Mouse (Mus musculus): Measurements from ENCODE around the gene Copg2.
A peak's percentile ranks its signal among the peaks of the same experiment; 100 is the strongest.

Copg2 gene

DNA sequence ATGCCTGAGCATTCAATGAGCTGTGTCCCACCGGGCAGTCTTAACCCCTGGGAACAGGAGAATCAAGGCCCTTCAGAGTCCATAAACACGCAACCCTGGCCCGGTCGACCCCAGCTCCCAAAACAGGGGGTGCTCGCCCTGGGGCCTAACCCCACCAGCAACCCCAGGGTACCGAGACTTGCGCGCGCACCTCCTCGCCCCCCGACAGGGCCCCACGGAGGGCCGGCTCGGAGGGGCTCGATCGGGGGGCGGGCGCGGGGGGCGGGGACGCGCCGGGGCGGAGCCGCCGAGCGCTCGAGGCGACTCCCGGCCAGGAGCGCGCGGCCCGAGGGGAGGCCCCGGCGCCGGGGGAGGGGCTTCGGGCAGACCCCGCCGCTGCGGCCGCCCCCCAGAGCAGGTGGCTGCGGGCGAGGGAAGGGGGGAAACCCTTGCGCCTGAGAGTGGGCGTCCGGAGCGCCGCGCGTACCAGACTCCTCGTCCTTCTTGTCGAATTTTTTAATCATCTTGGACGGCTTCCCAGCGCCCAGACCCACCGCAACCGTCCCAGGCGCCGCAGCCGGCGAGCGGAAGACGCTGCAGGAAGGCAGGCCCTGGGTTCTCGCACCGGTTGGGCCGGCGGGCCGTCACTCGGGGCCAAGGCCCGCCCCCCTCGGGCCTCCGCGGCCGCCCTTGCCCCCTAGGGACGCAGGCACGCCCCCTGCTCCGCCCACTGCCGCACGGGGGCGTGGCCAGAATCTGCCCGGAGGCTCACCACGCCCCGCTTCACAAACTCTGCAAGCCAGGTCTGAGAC is at the start of gene Copg2:
Copg2 (minus strand) TSS at position 600 of the 791 bp plus-strand sequence.
- DNase-seq (ENCODE audit: low spot score) = peak; percentile 92

DNA sequence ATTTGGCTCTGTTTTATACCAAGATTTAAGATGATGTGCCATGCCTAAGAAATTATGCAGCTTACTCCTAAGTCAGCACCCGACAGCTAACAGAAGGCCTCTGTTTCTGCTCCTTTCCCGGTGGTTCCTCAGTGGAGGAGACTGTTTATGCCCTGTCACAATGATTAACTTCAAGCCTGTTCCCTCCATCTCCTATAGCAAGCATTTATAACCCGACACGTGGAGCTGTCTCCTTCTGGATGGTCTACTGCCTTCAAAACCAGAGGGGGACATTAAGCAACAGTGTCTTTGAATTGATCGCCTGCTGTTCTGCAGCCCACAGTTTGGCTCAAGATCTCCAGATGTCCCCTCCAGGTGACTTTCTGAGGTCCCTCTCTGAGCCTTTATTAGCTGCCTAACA is 42.7 kb upstream of the Copg2 start:
- DNase-seq (ENCODE audit: low spot score) = no peak

DNA sequence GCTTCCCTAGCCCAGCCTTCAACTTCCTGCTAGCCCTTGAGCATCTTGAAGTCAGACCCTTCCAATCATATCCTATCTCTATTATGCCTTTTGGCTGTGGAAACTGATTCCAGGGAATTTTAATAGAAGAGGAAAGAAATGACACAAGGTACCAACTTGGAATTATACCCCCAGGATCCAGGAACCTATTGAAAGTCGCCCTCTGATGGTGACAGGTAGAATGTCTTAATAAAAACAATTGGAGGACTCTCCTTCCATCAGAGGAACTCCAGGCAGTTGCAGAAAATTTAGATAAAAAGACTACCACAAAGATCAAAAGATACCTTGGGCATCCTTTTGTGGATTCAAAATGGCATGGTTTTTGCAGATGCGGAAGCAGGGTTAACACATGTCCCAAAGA is 26.2 kb upstream of the Copg2 start:
- DNase-seq (ENCODE audit: low spot score) = no peak

DNA sequence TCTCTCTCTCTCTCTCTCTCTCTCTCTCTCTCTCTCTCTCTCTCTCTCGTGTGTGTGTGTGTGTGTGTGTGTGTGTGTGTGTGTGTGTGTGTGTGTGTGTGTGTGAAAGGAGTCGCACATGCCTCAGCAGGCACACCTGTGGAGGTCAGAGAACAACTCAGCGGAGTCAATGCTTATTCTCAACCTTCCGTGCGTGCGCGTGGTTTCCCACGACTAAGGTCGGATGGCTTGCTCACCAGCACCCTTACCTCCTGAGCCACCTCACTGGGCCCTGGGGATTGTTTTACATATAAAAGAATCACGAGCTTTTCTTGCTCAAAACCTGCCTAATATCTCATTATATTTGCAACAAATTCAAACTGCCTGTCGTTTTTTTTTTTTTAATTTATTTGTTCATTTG is 25.2 kb upstream of the Copg2 start:
- no peak for DNase-seq (ENCODE audit: low spot score)

DNA sequence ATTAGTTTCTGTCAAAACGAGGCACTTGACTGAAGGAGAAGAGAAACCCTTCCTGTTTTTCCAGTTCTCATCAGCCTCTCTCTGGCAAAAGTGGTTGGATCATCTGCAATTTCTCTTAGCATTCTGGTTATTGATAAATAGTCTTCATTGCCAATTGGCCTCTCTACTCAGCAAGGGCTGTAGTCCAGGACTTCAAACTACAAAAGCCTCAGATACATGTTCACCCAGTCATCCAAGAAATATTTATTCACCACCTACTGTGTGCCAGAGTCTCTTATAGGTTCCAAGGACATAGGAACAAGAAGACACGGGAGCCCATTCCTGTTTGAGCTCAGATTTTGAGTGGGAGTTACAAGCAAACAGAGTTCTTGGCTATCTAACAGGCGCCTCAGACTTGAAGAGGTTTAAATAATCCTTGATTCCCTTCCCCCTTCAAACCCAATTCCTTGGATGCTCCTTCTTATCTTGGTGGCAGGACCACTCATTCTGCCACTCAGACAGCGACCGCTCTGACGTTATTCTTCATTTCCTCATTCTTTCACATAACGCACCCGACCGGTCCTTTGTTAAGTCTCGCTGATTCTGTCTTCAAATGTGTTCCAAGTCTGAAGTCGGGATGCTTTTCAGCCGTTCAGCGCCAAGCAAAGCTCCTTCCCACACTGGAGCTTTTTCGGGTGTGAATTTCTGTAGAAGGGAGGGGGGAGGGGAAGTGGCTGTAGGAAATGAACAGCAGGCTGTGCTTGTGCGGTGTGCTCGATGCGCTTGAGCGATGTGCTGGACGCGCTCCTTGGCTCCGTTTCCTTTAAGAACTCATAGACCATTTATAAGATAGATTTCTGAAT is 24.5 kb upstream of the Copg2 start:
- no peak for DNase-seq (ENCODE audit: low spot score)

DNA sequence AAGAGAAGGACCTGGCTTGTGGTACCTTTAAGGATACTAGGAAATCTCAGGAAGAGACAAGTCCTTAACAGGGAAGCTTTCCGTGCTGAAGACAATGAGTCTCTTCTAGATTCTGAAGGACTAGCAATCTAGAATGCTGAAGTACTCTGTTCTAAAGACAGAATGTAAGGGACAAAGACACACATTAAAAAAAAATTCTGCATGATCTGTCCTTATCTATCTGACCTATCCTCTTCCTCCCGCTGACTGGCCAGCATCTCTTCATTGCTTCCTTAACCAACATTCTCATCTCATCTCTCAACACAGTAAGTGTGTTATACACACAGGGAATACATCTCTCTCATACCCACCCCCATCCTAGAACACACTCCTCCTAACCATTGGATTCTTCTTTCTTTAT is 18.9 kb upstream of the Copg2 start, which contains the start of gene Tsga13:
Tsga13 (minus strand) TSS at position 101 of the 400 bp plus-strand sequence.
- DNase-seq (ENCODE audit: low spot score) = no peak

DNA sequence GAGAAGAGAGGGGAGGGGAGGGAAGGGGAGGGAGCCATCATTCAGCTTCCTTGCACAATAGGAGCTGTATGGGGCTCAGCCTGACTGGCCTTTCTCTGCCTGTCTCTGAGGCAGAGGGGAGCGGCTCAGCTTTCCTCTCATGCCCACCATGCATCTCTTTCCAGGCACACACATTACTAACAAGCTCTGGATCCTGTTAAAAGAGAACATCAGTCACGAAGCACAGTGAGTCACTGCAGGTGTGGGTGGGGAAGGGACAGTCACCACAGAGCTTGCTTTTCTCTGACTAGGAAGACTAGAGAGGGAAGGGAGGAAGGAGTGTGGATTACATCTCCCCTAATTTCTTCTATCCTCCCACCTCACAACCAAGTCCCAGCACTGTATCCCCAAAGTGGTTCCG is 11.4 kb upstream of the Copg2 start:
- DNase-seq (ENCODE audit: low spot score) = no peak

DNA sequence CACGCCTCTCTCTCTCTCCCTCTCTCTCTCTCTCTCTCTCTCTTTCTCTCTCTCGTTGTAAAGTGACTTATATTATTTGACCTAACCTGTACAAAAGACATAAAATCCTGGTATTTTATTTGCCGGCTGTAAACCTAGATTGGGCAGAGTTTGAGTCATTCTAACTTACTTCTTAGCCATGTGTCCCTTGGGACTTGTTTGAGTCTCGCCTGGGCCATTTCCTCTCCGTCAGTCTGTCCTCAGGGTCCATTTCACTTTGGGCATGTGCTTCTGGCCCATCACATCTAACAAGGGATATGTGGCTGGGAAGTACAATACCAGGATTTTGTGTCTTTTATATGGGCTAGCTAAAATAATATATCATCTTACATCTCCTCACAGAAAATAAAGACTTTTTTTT is 8.3 kb upstream of the Copg2 start:
- no peak for DNase-seq (ENCODE audit: low spot score)

DNA sequence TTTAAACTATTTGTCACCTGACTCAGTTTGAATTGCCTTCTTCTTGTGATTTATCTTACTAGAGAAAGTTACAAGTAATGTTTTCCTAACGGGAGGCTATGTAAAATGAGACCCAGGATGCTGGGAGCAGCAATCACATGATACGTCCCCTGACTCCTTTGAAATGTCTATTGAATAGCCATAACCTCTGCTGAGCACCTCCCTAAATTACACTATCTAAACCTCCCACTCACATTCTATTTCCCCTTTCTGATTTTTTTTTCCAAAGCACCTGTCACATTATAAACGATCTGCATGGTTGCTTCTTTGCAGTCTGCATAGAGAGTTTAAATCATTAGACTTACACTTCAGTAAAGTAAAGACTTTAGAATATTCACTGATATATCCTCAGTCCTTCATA is 7.4 kb upstream of the Copg2 start:
- DNase-seq (ENCODE audit: low spot score) = no peak

DNA sequence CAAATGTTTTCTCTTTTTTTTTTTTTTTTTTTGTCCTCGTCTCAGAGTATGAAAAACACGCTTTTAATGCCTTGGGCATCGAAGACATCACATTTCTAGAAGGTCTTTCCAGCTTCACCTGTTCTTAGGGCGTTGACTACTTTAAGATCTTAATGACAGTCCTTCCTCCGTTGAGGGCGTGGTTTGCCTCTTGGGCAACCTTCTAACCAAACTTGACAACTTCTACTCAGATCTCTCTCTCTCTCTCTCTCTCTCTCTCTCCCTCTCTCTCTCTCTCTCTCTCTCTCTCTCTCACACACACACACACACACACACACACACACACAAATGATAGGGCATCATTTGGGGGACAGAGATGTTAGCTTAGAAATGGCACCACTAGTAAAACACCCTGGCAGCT is 926 bp upstream of the Copg2 start:
- no peak for DNase-seq (ENCODE audit: low spot score)

DNA sequence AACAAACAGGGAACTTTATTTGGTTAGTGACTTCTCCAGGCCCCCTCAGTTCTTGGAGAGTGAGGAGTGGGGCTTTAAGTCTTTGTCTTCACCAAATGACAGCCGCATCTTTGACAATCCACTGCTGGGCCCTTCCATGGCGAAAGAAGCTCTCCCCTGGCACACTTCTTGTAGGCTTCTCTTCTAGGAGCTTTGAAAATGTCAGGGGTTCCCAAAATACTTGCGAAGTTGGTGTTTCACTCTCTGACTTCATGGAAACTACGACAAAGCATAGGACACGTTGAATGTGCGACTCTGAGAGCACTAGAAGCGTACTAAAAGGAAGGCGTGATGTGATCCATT is 363 bp upstream of the Copg2 start:
- DNase-seq (ENCODE audit: low spot score) = no peak

DNA sequence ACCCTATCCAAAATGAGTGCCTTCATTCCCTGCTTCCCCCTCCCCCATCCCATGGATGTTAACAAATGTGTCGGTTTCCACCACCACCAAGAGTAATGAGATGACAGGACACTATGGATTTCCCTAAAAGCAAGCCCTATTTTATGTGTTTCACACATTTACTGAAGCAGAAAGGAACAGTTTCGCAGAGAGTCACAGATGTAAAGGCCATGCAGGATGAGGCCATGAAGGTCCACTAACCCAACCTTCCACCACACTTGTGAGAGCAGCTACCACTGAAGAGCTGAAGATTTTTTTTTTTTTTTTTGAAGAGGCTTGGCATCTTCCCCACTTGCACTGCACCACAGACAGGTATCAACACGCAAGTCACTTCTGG is 787 bp downstream of the Copg2 start:
- no peak for DNase-seq (ENCODE audit: low spot score)

DNA sequence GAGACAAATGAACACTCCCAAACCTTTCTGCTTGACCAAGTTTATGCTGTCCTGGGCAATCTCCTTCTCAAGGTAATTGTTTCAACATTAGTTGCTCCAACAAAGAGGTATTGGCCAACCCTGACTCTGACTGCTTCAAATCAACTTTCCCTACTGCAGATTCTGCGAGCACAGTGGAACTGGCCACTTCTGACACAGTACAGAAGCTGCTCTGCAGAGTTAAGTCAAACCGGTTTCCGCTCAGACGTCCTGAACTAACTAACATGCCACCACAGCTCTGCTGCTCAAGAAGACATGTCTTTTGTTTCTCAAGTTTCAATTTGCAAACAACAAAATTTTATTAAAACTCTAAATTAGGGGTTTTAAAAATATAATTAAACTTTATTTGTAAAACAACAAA is 3.5 kb downstream of the Copg2 start:
- DNase-seq (ENCODE audit: low spot score) = no peak

DNA sequence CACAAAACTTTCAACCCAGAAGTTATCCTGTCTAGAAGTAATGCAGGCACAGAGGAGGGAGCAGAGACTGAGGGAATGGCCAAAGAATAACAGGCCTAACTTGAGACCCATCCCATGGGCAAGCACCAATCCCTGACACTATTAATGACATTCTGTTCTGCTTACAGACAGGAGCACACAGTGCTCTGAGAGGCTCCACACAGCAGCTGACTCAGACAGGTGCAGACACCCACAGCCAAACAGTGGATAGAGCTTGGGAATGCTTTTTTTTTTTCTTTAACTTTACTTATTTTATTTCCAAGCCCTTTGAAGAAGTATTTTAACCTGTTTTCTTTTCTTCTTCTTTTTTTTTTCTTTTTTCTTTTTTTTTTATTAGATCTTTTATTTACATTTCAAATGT is 4.8 kb downstream of the Copg2 start:
- no peak for DNase-seq (ENCODE audit: low spot score)

DNA sequence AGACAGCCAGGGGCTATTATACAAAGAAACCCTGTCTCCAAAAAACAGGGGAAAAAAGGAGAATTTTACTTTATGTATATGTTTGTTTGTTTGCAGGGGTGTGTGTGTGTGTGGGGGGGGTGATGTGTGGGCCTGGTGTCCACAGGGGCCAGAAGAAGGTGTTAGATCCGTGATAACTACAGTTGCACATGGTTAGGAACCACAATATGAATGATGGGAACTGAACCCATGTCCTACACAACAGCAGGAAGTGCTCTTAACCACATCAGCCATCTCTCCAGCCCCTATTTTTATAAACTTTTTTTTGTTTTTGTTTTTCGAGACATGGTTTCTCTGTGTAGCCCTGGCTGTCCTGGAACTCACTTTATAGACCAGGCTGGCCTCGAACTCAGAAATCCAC is 11.7 kb downstream of the Copg2 start:
- DNase-seq (ENCODE audit: low spot score) = no peak

DNA sequence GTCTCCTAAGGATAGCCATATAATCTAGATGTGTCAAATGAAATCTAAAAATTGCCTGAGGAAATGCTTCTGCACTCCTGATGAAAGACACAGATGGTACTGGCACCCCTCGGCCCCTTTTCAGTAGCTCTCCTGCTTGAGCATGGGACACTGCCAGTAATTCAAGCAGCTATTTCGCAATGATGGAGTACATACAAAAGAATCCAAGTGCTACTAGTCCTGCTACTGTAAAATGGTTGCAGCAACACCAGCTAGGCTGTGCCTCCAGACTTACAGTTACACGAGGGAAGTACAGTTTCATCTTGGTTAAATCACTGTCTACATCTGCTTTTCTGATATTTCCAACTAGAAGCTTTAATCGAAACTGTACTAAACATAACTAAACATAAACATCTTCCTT is 13.1 kb downstream of the Copg2 start:
- DNase-seq (ENCODE audit: low spot score) = no peak

DNA sequence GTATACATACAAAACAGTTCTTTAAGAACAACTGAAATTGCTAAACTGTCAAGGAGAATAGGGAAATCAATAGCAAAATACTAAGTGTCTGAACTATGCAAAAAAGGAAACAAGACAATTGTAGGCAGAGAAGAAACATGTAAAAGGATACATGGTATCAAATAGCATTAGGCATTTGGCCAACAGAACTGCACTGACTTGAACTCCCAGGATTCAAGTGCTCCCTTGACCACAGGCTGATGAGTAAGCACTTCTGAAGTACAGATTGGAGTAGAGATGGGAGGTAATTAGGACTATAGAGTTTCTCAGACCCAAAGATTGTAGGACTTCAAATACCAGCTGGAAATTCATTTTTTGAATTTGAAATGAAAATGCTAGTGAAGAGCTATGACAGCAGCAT is 19.9 kb downstream of the Copg2 start:
- DNase-seq (ENCODE audit: low spot score) = no peak

DNA sequence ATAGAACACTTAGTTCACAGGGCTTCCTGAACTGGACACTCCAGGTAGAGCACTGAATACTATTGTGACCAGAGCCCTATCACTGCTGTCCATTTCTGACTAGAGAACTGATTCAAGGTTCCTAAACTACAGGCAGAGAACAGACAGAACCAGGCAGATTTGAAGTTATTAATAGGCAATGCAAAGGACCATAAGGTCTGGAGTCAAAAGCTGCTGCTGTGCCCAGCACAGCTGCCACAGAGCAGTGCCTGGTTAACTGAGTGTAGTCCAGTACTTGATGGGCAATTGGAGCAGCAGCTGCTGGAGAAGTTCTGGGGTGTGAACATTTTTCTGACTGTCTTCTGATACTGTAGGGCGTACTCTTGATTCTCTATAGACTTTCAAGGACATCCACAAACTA is 30.1 kb downstream of the Copg2 start:
- DNase-seq (ENCODE audit: low spot score) = no peak

DNA sequence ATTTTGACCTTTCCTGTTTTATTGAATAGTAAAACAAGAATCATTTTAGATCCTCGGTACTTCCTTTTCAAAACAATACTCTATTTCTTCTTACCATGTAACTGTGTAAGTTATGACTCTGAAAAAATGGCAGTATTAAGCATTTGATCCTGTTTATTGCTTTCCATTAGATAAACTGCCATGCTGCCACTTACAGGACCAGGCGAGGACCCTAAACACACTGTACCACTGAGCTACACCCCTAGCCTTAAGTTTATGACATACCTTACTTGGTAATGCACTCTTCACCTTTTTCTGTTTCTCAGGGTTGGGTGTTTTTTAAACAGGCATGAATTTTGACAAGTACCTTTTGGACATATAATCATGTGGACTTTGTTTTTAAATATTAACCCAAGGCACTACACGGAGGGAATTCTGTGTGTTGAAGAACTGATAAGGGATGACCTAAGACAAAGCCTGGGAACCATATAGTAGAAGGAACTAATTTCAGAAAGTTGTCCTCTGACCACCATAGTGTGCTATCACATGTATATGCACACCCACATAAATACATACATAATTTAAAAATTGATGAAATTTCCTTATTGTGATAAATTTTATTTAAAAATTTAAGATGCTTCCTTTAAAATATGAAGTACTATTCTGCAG is 31.4 kb downstream of the Copg2 start:
- DNase-seq (ENCODE audit: low spot score) = no peak

DNA sequence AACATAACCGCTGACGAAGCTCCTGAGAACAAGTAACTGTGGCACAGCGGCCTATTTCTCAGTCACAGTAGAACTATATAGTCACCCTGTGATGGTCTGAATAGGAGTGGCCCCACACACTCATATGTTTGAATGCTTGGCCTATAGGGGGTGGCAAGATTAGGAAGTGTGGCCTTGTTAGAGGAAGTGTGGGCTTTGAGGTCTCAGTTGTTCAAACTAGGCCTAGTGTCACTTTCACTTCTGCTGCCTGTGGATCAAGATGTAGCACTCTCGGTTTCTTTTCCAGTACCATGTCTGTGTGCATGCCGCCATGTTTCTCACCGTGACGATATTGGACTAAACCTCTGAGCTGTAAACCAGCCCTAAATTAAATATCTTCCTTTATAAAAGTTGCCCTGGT is 40.6 kb downstream of the Copg2 start:
- DNase-seq (ENCODE audit: low spot score) = no peak

DNA sequence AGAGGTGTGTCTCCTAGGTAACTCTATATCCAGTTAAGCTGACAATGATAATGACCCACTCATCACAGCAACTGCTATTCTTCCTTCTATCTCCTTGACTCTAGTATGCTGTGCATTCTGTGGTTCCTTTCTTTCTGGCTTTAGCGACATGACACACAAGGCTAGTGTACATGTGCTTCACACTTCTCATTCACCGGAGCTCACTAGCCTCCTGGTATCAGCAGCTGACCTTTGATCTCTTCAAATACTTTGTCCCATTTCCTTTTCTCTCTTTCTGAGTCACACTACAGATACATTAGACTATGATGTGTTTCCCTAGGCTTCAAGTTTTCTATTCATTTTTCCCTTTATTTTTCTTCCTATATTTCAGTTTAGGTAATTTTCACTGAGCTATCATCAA is 41.4 kb downstream of the Copg2 start:
- no peak for DNase-seq (ENCODE audit: low spot score)

DNA sequence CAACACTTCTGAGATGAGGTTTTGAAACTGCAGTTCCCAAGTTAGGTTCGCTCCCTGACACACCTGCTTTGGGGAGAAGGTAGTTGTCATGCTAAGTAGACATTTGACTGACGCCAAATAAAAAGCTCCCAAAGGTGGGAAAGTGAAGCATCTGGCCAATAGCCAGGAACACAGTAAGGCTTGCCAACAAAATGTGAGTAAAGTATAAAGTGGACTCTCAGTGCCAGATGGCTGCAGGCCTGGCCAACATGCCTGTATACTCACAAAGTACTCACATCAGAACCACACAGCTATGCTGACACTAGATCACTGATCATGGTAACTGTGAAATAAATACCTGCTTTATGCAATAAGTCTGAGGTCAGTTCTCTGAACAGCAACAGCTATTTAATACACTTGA is 46.8 kb downstream of the Copg2 start:
- DNase-seq (ENCODE audit: low spot score) = no peak

DNA sequence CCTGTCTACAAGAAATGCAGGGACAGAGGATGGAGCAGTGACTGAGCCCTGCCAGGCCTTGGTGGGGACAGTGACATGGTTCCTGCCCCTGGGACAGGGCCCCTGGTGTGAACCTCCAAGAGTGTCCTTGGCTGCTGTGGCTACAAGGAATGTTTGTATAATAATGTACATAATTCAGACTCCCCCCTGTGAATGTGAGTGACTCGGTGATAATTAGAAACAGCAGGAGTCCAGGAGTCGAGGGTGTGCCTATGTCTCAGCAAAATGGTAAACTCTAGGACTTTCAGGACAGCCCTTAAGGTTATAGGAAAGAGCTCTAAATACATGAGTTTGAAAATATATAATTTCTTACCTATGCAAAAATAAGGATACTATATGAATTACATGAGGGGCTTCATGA is 64.4 kb downstream of the Copg2 start:
- DNase-seq (ENCODE audit: low spot score) = no peak

All from ovary, adult 18-20 months (tissue).